Mouse (Mus musculus) embryonic facial prominence, embryonic 11.5 days (tissue): ENCODE measurements around the gene Rhot1. TPM values are rescaled to one million over a fixed set of nuclear protein-coding genes. Genes with fewer than 3 reads are reported as not detected.

Source experiments
- ATAC-seq: fragments of 200-750 bp; cut with Nextera tagmentation; replicated peaks from 2 replicates; pipeline ENCODE4 v1.8.0; 2017; ENCODE audit warnings: low read depth; ENCODE audit not compliant: insufficient number of reproducible peaks, low FRiP score, low TSS enrichment
- DNase-seq: peaks from one replicate; pipeline ENCODE4 v3.0.0-alpha.2; 2015; ENCODE audit warnings: low spot score
- H3K27ac ChIP-seq: fragments of 300-500 bp; sonication (generic); replicated peaks from 2 replicates; pipeline ENCODE4 v1.5.1; 2014; ENCODE audit warnings: mild to moderate bottlenecking, low read depth, low read length, control low read depth
- H3K27me3 ChIP-seq: fragments of 300-500 bp; sonication (generic); 2 replicates; pipeline ENCODE4 v1.6.1; 2014; ENCODE audit warnings: mild to moderate bottlenecking, low read length, moderate library complexity, mixed read lengths; ENCODE audit not compliant: control insufficient read depth, insufficient read depth
- H3K36me3 ChIP-seq: fragments of 300-500 bp; sonication (generic); replicated peaks from 2 replicates; pipeline ENCODE4 v1.6.1; 2014; ENCODE audit warnings: low read depth, mild to moderate bottlenecking, low read length, moderate library complexity, mixed read lengths; ENCODE audit not compliant: control insufficient read depth, insufficient read depth
- H3K4me1 ChIP-seq: fragments of 300-500 bp; sonication (generic); 2 replicates; pipeline ENCODE4 v1.6.1; 2014; ENCODE audit warnings: low read length, mixed read lengths; ENCODE audit not compliant: control insufficient read depth, insufficient read depth
- H3K4me2 ChIP-seq: fragments of 300-500 bp; sonication (generic); 2 replicates; pipeline ENCODE4 v1.6.1; 2014; ENCODE audit warnings: low read depth, mild to moderate bottlenecking, control low read depth, low read length, moderate library complexity
- H3K4me3 ChIP-seq: fragments of 300-500 bp; sonication (generic); 2 replicates; pipeline ENCODE4 v1.5.1; 2014; ENCODE audit warnings: low read depth, low read length, control low read depth
- H3K9ac ChIP-seq: fragments of 300-500 bp; sonication (generic); replicated peaks from 2 replicates; pipeline ENCODE4 v1.6.1; 2014; ENCODE audit warnings: mild to moderate bottlenecking, control low read depth, low read length
- H3K9me3 ChIP-seq: fragments of 300-500 bp; sonication (generic); replicated peaks from 2 replicates; pipeline ENCODE4 v1.6.1; 2016; ENCODE audit warnings: mild to moderate bottlenecking, low read length, inconsistent platforms, mixed read lengths; ENCODE audit not compliant: control insufficient read depth
- WGBS: fragments of 180-500 bp; shearing (Covaris S2); extraction: QIAGEN DNeasy Blood & Tissue Kit; methylation state at CpG from one replicate; pipeline ENCODE4 v1.1.7; 2014; 5-methylcytosine and 5-hydroxymethylcytosine counted together
- polyA plus RNA-seq: library from polyadenylated mRNA; unstranded; fragments of >200 nt; fragmentation: Nextera tagmentation; extraction: Ambion mirVana; gene quantifications from 2 replicates; pipeline ENCODE4 v1.2.1, GENCODE M21; 2014

Rhot1 gene
- polyA plus RNA-seq, 1 experiment from 2014 or later, result 73.1 TPM

GRCm38 (mm10) chr11:80200326-80200725, 8.5 kb upstream of the Rhot1 start:
- Histone ChIP-seq H3K27me3 (no peaks in the 10 kb centered on the region), H3K4me2 (no peak overlapping the region), H3K4me1 (no peaks in the 10 kb centered on the region), H3K36me3 (no peaks in the 10 kb centered on the region), H3K9me3 (no peaks in the 10 kb centered on the region), H3K9ac (no peak overlapping the region), H3K27ac (no peak overlapping the region), H3K4me3 (no peak overlapping the region)
- ATAC-seq (no peak), DNase-seq (peak; percentile 45)
- WGBS, result 81% methylated on average over 1 of the region's 1 CpGs

GRCm38 (mm10) chr11:80202296-80202695, 6.5 kb upstream of the Rhot1 start:
- Histone ChIP-seq H3K4me2 (no peak overlapping the region), H3K4me1 (no peaks in the 10 kb centered on the region), H3K27me3 (no peaks in the 10 kb centered on the region), H3K9ac (no peak overlapping the region), H3K36me3 (no peaks in the 10 kb centered on the region), H3K4me3 (no peak overlapping the region), H3K27ac (no peak overlapping the region), H3K9me3 (no peaks in the 10 kb centered on the region)
- DNase-seq (no peak), ATAC-seq (no peak)
- WGBS, result 70% methylated on average over 6 of the region's 6 CpGs

GRCm38 (mm10) chr11:80204037-80204436, 4.8 kb upstream of the Rhot1 start:
- 80% methylated on average over 3 of the region's 3 CpGs for WGBS
- H3K27me3 ChIP-seq, result no peaks in the 10 kb centered on the region
- H3K4me3 ChIP-seq, result no peak overlapping the region
- no peaks in the 10 kb centered on the region for H3K4me1 ChIP-seq
- H3K9me3 ChIP-seq, result no peaks in the 10 kb centered on the region
- no peaks in the 10 kb centered on the region for H3K36me3 ChIP-seq
- DNase-seq (no peak), ATAC-seq (no peak)
- no peak overlapping the region for H3K27ac ChIP-seq
- H3K4me2 ChIP-seq, result no peak overlapping the region
- H3K9ac ChIP-seq, result no peak overlapping the region

GRCm38 (mm10) chr11:80204941-80205340, 3.9 kb upstream of the Rhot1 start:
- no peaks in the 10 kb centered on the region for H3K9me3 ChIP-seq
- H3K27me3 ChIP-seq, result no peaks in the 10 kb centered on the region
- WGBS, result 54% methylated on average over 5 of the region's 5 CpGs
- H3K4me3 ChIP-seq, result no peak overlapping the region
- no peaks in the 10 kb centered on the region for H3K4me1 ChIP-seq
- no peak overlapping the region for H3K27ac ChIP-seq
- no peak for DNase-seq
- H3K4me2 ChIP-seq, result no peak overlapping the region
- no peaks in the 10 kb centered on the region for H3K36me3 ChIP-seq
- no peak overlapping the region for H3K9ac ChIP-seq
- ATAC-seq, result no peak

DNA sequence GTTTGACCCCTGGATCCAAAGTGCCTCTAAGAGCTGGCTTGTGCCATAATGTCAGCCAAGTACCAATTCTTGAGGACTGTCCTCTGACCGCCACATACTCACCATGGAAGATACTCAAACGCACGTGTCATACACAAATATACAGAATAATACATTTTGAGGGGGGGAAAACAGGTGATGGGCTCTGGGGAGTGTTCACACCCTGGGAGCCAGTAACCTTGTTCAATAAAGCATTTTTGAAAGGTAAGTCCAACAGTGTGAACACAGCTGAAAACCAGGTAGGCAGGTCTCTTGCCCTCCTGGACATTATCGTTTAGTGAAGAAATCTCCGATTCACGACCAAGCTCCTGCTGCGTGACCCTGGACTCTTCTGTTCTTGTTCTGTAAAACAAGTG, 357 bp upstream of the Rhot1 start:
- no peaks in the 10 kb centered on the region for H3K9me3 ChIP-seq
- no peak overlapping the region for H3K9ac ChIP-seq
- 36% methylated on average over 7 of the region's 7 CpGs for WGBS
- no peaks in the 10 kb centered on the region for H3K27me3 ChIP-seq
- H3K4me2 ChIP-seq, result no peak overlapping the region
- H3K36me3 ChIP-seq, result no peaks in the 10 kb centered on the region
- H3K4me3 ChIP-seq, result peak overlapping the region; percentile 73; the same call in 1 of the 2 replicates
- ATAC-seq (peak; percentile 34), DNase-seq (no peak)
- no peak overlapping the region for H3K27ac ChIP-seq
- H3K4me1 ChIP-seq, result no peaks in the 10 kb centered on the region

DNA sequence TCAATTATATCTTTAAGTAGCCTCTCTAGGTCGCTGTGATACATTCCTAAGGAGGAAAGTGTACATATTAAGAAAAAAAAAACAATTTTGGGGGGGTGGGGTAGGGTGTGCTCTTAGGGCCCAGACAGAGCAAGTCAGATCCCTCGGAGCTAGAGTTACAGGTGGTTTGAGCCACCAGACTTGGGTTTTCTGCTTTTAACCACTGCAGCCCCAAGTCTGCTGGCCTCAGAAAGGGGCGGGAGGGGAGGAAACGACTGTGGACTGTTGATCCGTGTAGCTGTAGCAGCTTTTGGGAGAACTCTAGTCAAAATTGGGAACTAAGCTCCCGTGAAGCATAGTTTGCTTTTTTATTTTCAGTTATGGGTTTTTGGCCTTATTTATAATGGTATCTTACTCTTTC, 1.5 kb downstream of the Rhot1 start:
- Histone ChIP-seq H3K4me2 (peak overlapping the region; percentile 30), H3K9me3 (no peaks in the 10 kb centered on the region), H3K4me1 (no peaks in the 10 kb centered on the region), H3K27ac (no peak overlapping the region), H3K9ac (no peak overlapping the region), H3K36me3 (no peaks in the 10 kb centered on the region), H3K4me3 (peak overlapping the region; percentile 73), H3K27me3 (no peaks in the 10 kb centered on the region)
- 52% methylated on average over 6 of the region's 6 CpGs for WGBS
- DNase-seq, result no peak
- no peak for ATAC-seq

DNA sequence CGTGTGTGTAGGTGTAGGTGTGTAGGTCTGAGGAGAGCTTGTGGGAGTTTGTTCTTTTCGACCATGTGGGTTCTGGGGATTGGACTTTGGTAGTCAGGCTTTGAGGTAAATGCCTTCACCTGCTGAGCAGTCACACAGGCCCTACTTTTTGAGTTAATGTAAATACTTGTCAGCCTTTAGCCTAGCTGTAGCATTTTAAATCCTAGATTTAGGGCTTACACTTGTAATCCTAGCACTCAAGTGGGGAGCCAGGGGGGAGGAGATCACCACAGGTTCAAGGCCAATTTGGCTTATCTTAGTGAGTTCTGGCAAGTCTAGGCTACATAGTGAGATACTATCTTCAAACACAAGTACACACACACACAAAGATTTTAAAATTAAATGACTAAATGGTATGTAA, 3.5 kb downstream of the Rhot1 start:
- Histone ChIP-seq H3K4me1 (no peaks in the 10 kb centered on the region), H3K4me2 (no peak overlapping the region), H3K36me3 (no peaks in the 10 kb centered on the region), H3K9ac (no peak overlapping the region), H3K27ac (no peak overlapping the region), H3K4me3 (no peak overlapping the region), H3K27me3 (no peaks in the 10 kb centered on the region), H3K9me3 (no peaks in the 10 kb centered on the region)
- no peak for ATAC-seq
- WGBS, result 93% methylated on average over 2 of the region's 2 CpGs
- DNase-seq, result no peak

GRCm38 (mm10) chr11:80215291-80215690, 6.5 kb downstream of the Rhot1 start:
- whole genome bisulfite sequencing, result 86% methylated on average over 3 of the region's 3 CpGs
- DNase-seq, result no peak
- no peaks in the 10 kb centered on the region; the same call in 1 of the 2 replicates for H3K36me3 ChIP-seq

More at GRCm38 (mm10) chr11:80215291-80215690, 6.5 kb downstream of the Rhot1 start:
- no peak overlapping the region for H3K4me2 ChIP-seq
- no peak overlapping the region for H3K27ac ChIP-seq
- no peaks in the 10 kb centered on the region for H3K9me3 ChIP-seq
- no peaks in the 10 kb centered on the region for H3K4me1 ChIP-seq
- ATAC-seq, result no peak
- H3K4me3 ChIP-seq, result no peak overlapping the region
- no peak overlapping the region for H3K9ac ChIP-seq
- H3K27me3 ChIP-seq, result no peaks in the 10 kb centered on the region
